Mouse (Mus musculus): ENCODE measurements around the gene Tspan9. TPM values are rescaled to one million over a fixed set of nuclear protein-coding genes. Genes with fewer than 3 reads are reported as not detected.

Gene Tspan9
- 77.3 and 85.9 TPM in 2 replicates for polyA plus RNA-seq (2015; fragmentation: Nextera tagmentation; extraction: Ambion mirVana)

DNA sequence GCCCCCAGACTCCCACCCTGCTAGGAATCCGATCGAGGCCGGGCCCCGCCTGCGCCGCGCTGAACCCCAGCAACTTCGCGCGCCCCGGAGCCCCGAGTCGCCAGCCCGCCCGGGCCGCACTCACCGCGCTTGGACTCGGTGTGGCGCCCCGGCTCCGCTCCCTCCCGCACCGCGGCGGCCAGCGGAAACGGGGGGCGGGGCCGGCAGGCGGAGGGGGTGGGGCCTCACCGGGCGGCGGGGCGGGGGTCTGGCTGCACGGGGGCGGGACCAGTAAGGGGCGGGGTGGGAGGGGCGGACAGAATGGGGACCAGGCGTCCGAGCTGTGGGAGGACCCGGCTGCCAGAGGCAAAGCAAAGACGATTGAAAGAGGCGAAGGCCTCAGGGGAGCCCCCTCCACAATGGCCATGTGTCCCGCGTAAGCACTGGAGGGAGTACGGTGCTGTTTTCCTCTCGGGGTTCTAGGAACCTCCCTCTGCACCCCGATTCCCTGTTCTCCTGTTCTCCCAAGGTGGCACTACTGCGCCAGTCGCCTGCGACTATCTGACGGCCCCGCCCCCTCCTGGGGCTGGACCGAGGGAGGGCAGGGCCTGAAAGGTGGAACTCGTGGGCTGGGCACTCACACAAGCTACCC, at the start of gene Tspan9:
Gene Tspan9 (minus strand): TSS at position 205 of the 631 bp plus-strand sequence.
- Histone ChIP-seq H3K4me3 (ENCODE audit: low read depth, low read length) (peak within 1 kb of the TSS; percentile 70), H3K4me1 (replicated peaks; ENCODE audit: control insufficient read depth, insufficient read depth) (no peaks in the 10 kb centered on the region), H3K27me3 (ENCODE audit: control insufficient read depth, insufficient read depth, low read length) (no peaks in the 10 kb centered on the region), H3K4me2 (replicated peaks; ENCODE audit: low read depth) (peak within 1 kb of the TSS; percentile 65), H3K36me3 (ENCODE audit: control insufficient read depth, insufficient read depth, low read length) (no peaks in the 10 kb centered on the region), H3K9me3 (ENCODE audit: control insufficient read depth, low read length) (no peaks in the 10 kb centered on the region), H3K27ac (replicated peaks) (peak within 1 kb of the TSS; percentile 89), H3K9ac (ENCODE audit: low read length) (peak within 1 kb of the TSS; percentile 84)
- ATAC-seq (ENCODE audit: low FRiP score, low TSS enrichment) = peak; percentile 94
- TF ChIP-seq EP300 (optimal IDR thresholded peaks at IDR 0.05) (no peak), CTCF (IDR thresholded peaks at IDR 0.05; ENCODE audit: low read depth) (peak; percentile 51)
- peak; percentile 87 for DNase-seq (ENCODE audit: low spot score)
- WGBS = under 1% methylated on average over 23 of the region's 56 CpGs

DNA sequence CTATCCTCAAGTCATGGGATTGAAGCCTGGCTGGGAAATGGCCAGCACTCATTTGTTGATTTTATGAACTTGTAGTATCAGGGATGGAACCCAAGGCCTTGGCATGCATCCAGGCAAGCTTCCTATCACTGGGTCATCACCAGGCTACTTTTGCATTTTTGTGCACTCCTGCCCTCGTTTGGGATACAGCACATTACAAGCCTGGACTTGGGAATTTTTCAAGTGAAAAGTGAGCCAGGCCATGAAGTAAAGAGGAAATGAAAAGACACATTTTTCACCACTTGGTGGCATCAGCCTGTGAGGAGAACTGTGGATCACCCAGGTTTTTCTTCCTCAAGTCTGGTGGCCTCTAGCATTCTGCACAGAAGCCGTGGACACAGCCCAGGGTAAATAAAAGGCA, 40.1 kb upstream of the Tspan9 start:
- TF ChIP-seq EP300 (optimal IDR thresholded peaks at IDR 0.05) = no peak
- TF ChIP-seq CTCF (IDR thresholded peaks at IDR 0.05; ENCODE audit: low read depth) = peak; percentile 52
- Histone ChIP-seq H3K4me1 (replicated peaks; ENCODE audit: control insufficient read depth, insufficient read depth) (no peaks in the 10 kb centered on the region), H3K9ac (ENCODE audit: low read length) (no peak overlapping the region), H3K27ac (replicated peaks) (no peak overlapping the region), H3K4me3 (ENCODE audit: low read depth, low read length) (no peak overlapping the region), H3K27me3 (ENCODE audit: control insufficient read depth, insufficient read depth, low read length) (no peaks in the 10 kb centered on the region), H3K4me2 (replicated peaks; ENCODE audit: low read depth) (no peak overlapping the region), H3K9me3 (ENCODE audit: control insufficient read depth, low read length) (no peaks in the 10 kb centered on the region), H3K36me3 (ENCODE audit: control insufficient read depth, insufficient read depth, low read length) (no peaks in the 10 kb centered on the region)
- no peak for ATAC-seq (ENCODE audit: low FRiP score, low TSS enrichment)
- 31% methylated on average over 2 of the region's 2 CpGs for WGBS
- no peak for DNase-seq (ENCODE audit: low spot score)

DNA sequence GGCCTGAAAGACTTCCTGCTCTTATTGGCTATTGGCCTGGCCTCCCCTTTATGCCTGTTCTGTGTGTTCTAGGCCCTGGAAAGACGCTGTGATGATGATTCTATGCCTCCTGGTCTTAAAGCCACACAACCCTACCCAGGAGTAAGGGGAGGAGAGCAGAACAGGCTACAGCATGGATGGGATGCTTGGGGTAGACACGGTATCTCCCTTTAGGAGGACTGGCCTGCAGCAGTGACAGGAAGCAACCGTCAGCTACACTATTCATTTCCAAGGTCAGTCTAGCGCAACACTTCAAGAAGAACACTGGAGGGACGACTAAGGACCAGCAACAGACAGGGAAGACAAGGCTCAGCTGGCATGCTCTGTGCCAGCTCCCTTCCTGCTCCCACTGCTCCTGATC, 37.8 kb upstream of the Tspan9 start:
- WGBS = 64% methylated on average over 5 of the region's 5 CpGs
- no peak overlapping the region for H3K4me2 ChIP-seq (replicated peaks; ENCODE audit: low read depth)
- H3K27ac ChIP-seq (replicated peaks) = no peak overlapping the region
- no peak overlapping the region for H3K4me3 ChIP-seq (ENCODE audit: low read depth, low read length)
- no peak for DNase-seq (ENCODE audit: low spot score)
- no peak for ATAC-seq (ENCODE audit: low FRiP score, low TSS enrichment)
- H3K4me1 ChIP-seq (replicated peaks; ENCODE audit: control insufficient read depth, insufficient read depth) = no peaks in the 10 kb centered on the region
- TF ChIP-seq EP300 (optimal IDR thresholded peaks at IDR 0.05) (no peak), CTCF (IDR thresholded peaks at IDR 0.05; ENCODE audit: low read depth) (no peak)
- H3K36me3 ChIP-seq (ENCODE audit: control insufficient read depth, insufficient read depth, low read length) = no peaks in the 10 kb centered on the region
- H3K27me3 ChIP-seq (ENCODE audit: control insufficient read depth, insufficient read depth, low read length) = no peaks in the 10 kb centered on the region
- no peak overlapping the region for H3K9ac ChIP-seq (ENCODE audit: low read length)
- H3K9me3 ChIP-seq (ENCODE audit: control insufficient read depth, low read length) = no peaks in the 10 kb centered on the region

DNA sequence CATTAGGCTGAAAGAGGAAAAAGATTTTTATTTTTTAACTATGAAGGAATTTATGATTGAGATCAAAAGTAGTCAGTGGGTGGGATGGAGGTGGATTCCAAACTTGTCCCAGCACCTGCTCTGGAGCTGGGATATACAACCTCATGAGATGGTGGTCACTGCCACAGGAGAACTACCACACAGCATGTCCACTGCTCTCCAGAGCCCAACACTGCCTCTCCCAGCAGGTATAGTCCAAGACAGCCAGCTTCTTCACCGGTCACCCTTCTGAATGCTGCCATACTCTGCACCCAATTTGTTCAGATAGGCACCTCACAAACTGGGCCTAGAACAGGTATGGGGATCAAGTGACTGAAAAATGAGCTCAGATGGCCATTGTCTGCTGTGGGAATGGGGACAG, 36.3 kb upstream of the Tspan9 start:
- TF ChIP-seq EP300 (optimal IDR thresholded peaks at IDR 0.05) (no peak), CTCF (IDR thresholded peaks at IDR 0.05; ENCODE audit: low read depth) (no peak)
- Histone ChIP-seq H3K4me2 (replicated peaks; ENCODE audit: low read depth) (no peak overlapping the region), H3K9me3 (ENCODE audit: control insufficient read depth, low read length) (no peaks in the 10 kb centered on the region), H3K4me3 (ENCODE audit: low read depth, low read length) (no peak overlapping the region), H3K36me3 (ENCODE audit: control insufficient read depth, insufficient read depth, low read length) (no peaks in the 10 kb centered on the region), H3K4me1 (replicated peaks; ENCODE audit: control insufficient read depth, insufficient read depth) (no peaks in the 10 kb centered on the region), H3K9ac (ENCODE audit: low read length) (no peak overlapping the region), H3K27ac (replicated peaks) (no peak overlapping the region), H3K27me3 (ENCODE audit: control insufficient read depth, insufficient read depth, low read length) (no peaks in the 10 kb centered on the region)
- ATAC-seq (ENCODE audit: low FRiP score, low TSS enrichment) (no peak), DNase-seq (ENCODE audit: low spot score) (no peak)
- WGBS = 100% methylated on average over 1 of the region's 1 CpGs

DNA sequence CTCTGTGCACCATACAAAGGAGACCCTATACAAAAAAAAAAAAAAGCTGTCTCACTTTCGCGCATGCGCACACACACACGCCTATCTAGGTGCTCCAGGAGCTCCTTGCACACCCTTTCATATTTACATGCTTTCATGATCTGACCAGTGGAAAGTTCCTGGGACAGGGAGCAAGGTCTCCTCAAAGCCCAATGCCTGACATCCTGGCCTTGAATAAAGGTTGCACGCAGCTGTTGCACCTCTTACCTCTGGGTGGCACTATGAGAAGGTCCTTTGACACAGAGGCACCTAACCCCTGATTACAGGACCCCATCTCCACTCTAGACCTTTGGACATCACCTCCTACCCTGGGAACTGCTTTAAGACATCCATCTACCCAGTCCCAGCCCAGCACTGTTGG, 35.9 kb upstream of the Tspan9 start:
- H3K4me2 ChIP-seq (replicated peaks; ENCODE audit: low read depth) = no peak overlapping the region
- H3K27me3 ChIP-seq (ENCODE audit: control insufficient read depth, insufficient read depth, low read length) = no peaks in the 10 kb centered on the region
- no peak overlapping the region for H3K27ac ChIP-seq (replicated peaks)
- ATAC-seq (ENCODE audit: low FRiP score, low TSS enrichment) (no peak), DNase-seq (ENCODE audit: low spot score) (no peak)
- WGBS = 77% methylated on average over 5 of the region's 5 CpGs
- no peak overlapping the region for H3K9ac ChIP-seq (ENCODE audit: low read length)
- TF ChIP-seq CTCF (IDR thresholded peaks at IDR 0.05; ENCODE audit: low read depth) (peak; percentile 43), EP300 (optimal IDR thresholded peaks at IDR 0.05) (no peak)
- no peak overlapping the region for H3K4me3 ChIP-seq (ENCODE audit: low read depth, low read length)
- H3K4me1 ChIP-seq (replicated peaks; ENCODE audit: control insufficient read depth, insufficient read depth) = no peaks in the 10 kb centered on the region
- no peaks in the 10 kb centered on the region for H3K36me3 ChIP-seq (ENCODE audit: control insufficient read depth, insufficient read depth, low read length)
- no peaks in the 10 kb centered on the region for H3K9me3 ChIP-seq (ENCODE audit: control insufficient read depth, low read length)

DNA sequence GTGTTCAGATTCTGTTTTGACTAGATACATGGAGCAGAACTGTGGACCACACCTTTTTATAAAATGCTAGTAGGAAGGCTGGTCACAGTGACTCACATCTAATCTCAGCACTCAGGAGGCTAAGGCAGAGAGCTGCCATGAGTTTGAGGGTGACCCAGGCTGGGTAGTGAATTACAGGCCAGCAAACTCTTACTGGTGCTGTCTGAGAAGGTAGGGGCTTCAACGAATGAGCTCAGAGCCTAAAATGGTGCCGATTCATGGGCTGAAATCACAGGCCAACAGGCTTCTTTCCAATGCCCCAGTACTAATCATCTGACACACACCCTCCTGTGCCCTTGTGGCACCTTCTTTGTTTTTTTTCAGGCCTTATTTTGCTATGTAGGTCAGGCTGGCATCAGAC, 35.3 kb upstream of the Tspan9 start:
- ATAC-seq (ENCODE audit: low FRiP score, low TSS enrichment) (no peak), DNase-seq (ENCODE audit: low spot score) (no peak)
- Histone ChIP-seq H3K27ac (replicated peaks) (no peak overlapping the region), H3K4me2 (replicated peaks; ENCODE audit: low read depth) (no peak overlapping the region), H3K36me3 (ENCODE audit: control insufficient read depth, insufficient read depth, low read length) (no peaks in the 10 kb centered on the region), H3K4me3 (ENCODE audit: low read depth, low read length) (no peak overlapping the region), H3K27me3 (ENCODE audit: control insufficient read depth, insufficient read depth, low read length) (no peaks in the 10 kb centered on the region), H3K9ac (ENCODE audit: low read length) (no peak overlapping the region), H3K4me1 (replicated peaks; ENCODE audit: control insufficient read depth, insufficient read depth) (no peaks in the 10 kb centered on the region), H3K9me3 (ENCODE audit: control insufficient read depth, low read length) (no peaks in the 10 kb centered on the region)
- TF ChIP-seq EP300 (optimal IDR thresholded peaks at IDR 0.05) (no peak), CTCF (IDR thresholded peaks at IDR 0.05; ENCODE audit: low read depth) (no peak)
- 83% methylated on average over 2 of the region's 2 CpGs for WGBS
